Mouse (Mus musculus) G1E (cell line): Measurements from ENCODE around the gene Gm10577.

ENCODE experiments used
- CTCF ChIP-seq: IDR thresholded peaks from 2 replicates; pipeline ENCODE4 v1.5.1; 2012; ENCODE audit warnings: low read depth, low read length, inconsistent platforms, mixed read lengths
- GATA1 ChIP-seq: IDR thresholded peaks from 2 replicates; pipeline ENCODE4 v1.6.1; 2012; ENCODE audit warnings: borderline replicate concordance, low read length, inconsistent platforms, mixed read lengths
- POLR2AphosphoS5 ChIP-seq: IDR thresholded peaks from 2 replicates; pipeline ENCODE4 v1.6.1; 2012; ENCODE audit warnings: low read depth, low read length, inconsistent platforms; ENCODE audit not compliant: insufficient replicate concordance
- TAL1 ChIP-seq: conservative IDR thresholded peaks from 2 replicates; pipeline ENCODE4 v1.6.1; 2012; ENCODE audit warnings: low read depth, low read length, inconsistent platforms, mixed read lengths

- TF ChIP-seq CTCF: no peak
- TF ChIP-seq GATA1: no peak
- TF ChIP-seq TAL1: no peak
- TF ChIP-seq POLR2AphosphoS5: no peak
Measured at GRCm38 (mm10) chr4:101001073-101001472, 19.4 kb downstream of the Gm10577 start.
